ENCODE assay signal across 11 mouse cellular contexts in the genomic region with DNA sequence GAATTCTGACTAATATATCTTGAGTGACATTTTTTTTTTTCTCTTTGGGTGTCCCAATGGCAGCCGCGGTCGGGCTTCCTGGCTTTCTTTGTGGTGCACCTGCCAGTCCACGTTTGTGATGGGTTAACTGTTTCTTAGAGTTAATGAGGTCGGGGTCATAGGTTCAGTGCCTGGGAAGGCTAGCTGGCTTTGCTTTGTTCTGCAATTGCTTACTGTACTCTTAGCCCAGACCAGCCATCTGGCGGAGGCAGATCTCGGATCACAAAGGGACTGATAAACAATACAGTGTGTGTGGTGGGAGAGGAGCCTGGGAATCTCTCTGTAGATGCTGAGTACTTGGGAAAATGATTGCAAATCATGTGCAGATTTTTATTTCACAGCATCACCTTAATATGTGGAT. TPM values are rescaled to one million over a fixed set of nuclear protein-coding genes. Genes with fewer than 3 reads are reported as not detected.
DNase-seq lines count a peak whose midpoint lies in the region; ATAC-seq and TF ChIP-seq lines count a peak whose summit lies in the region.
"Had no signal": no experiment of that assay in that cellular context is flagged by ENCODE, and none has a peak within 500 bp of the region (broad histone marks: within the 10 kb centered on the region; RNA-seq: fewer than 3 reads in every experiment).

No protein-coding gene starts in this region.

- peaks cover 6% of the 10 kb centered on the region; the same call in 1 of the 2 replicates for H3K4me1 ChIP-seq in kidney, embryonic 14.5 days (ENCODE audit: control insufficient read depth, insufficient read depth, low read length)
- peaks cover 32% of the 10 kb centered on the region for H3K4me1 ChIP-seq in embryonic facial prominence, embryonic 10.5 days
- H3K4me1 ChIP-seq in hindbrain, embryonic 15.5 days (replicated peaks), result peaks cover 48% of the 10 kb centered on the region
- H3K4me1 ChIP-seq in midbrain, postnatal 0 days (ENCODE audit: insufficient read depth, low read length), result 0 out of 2 replicates have a peak, but pooled peaks cover 3% of the 10 kb centered on the region

- no peak for DNase-seq in kidney, adult 9 months
- DNase-seq in embryonic facial prominence, embryonic 10.5 days (ENCODE audit: low spot score), result peak; percentile 36
- DNase-seq in midbrain, postnatal 0 days (ENCODE audit: low spot score), result peak; percentile 57
- DNase-seq in ovary, postnatal 10 days (ENCODE audit: low spot score), result no peak
- DNase-seq in ovary, postnatal 36 days (ENCODE audit: low spot score), result no peak
- no peak for DNase-seq in layer of hippocampus, adult 18-20 months (ENCODE audit: low spot score in 2 of 2)
- DNase-seq: cerebellum, adult 11-12 months; heart, postnatal 14 days; liver, postnatal 0 days had no signal

- peak; percentile 78 for ATAC-seq in kidney, embryonic 14.5 days (ENCODE audit: low FRiP score, low TSS enrichment)
- ATAC-seq in hindbrain, embryonic 15.5 days (ENCODE audit: low FRiP score, low read depth), result 0 out of 2 replicates have a peak, but pooled peaks have one; percentile 31
- ATAC-seq in midbrain, postnatal 0 days (ENCODE audit: low FRiP score), result no peak
- ATAC-seq: liver, postnatal 0 days had no signal

- 12% methylated on average over 7 of the region's 7 CpGs for WGBS in kidney, embryonic 14.5 days
- 48% methylated on average over 7 of the region's 7 CpGs for WGBS in embryonic facial prominence, embryonic 10.5 days
- 6% methylated on average over 7 of the region's 7 CpGs for WGBS in hindbrain, embryonic 15.5 days
- WGBS in midbrain, postnatal 0 days, result 8% methylated on average over 7 of the region's 7 CpGs

- no peak overlapping the region for H3K4me3 ChIP-seq in kidney, embryonic 14.5 days (ENCODE audit: low read length)
- no peak overlapping the region for H3K4me3 ChIP-seq in embryonic facial prominence, embryonic 10.5 days
- H3K4me3 ChIP-seq in hindbrain, embryonic 15.5 days, result no peak overlapping the region
- no peak overlapping the region for H3K4me3 ChIP-seq in midbrain, postnatal 0 days (ENCODE audit: low read depth, low read length)

- no peaks in the 10 kb centered on the region for H3K9me3 ChIP-seq in kidney, embryonic 14.5 days (ENCODE audit: control insufficient read depth, low read length)
- H3K9me3 ChIP-seq in embryonic facial prominence, embryonic 10.5 days, result no peaks in the 10 kb centered on the region
- H3K9me3 ChIP-seq in hindbrain, embryonic 15.5 days, result no peaks in the 10 kb centered on the region
- no peaks in the 10 kb centered on the region for H3K9me3 ChIP-seq in midbrain, postnatal 0 days (ENCODE audit: low read length)

- H3K27me3 ChIP-seq in kidney, embryonic 14.5 days (ENCODE audit: control insufficient read depth, insufficient read depth, low read length), result no peaks in the 10 kb centered on the region
- H3K27me3 ChIP-seq in embryonic facial prominence, embryonic 10.5 days (replicated peaks; ENCODE audit: low read depth, poor library complexity, severe bottlenecking), result no peaks in the 10 kb centered on the region
- no peaks in the 10 kb centered on the region for H3K27me3 ChIP-seq in hindbrain, embryonic 15.5 days
- no peaks in the 10 kb centered on the region for H3K27me3 ChIP-seq in midbrain, postnatal 0 days (ENCODE audit: insufficient read depth, low read length)

- no peaks in the 10 kb centered on the region for H3K36me3 ChIP-seq in kidney, embryonic 14.5 days (ENCODE audit: control insufficient read depth, insufficient read depth, low read length)
- H3K36me3 ChIP-seq in embryonic facial prominence, embryonic 10.5 days (replicated peaks), result peaks cover 22% of the 10 kb centered on the region; the same call in 1 of the 2 replicates
- no peaks in the 10 kb centered on the region for H3K36me3 ChIP-seq in hindbrain, embryonic 15.5 days
- H3K36me3 ChIP-seq in midbrain, postnatal 0 days (ENCODE audit: insufficient read depth, low read length), result 0 out of 2 replicates have a peak, but pooled peaks cover 2% of the 10 kb centered on the region

- H3K27ac ChIP-seq in kidney, embryonic 14.5 days (ENCODE audit: low read depth, low read length), result no peak overlapping the region
- peak overlapping the region; percentile 41 for H3K27ac ChIP-seq in embryonic facial prominence, embryonic 10.5 days (replicated peaks)
- peak overlapping the region; percentile 45 for H3K27ac ChIP-seq in hindbrain, embryonic 15.5 days (replicated peaks)
- H3K27ac ChIP-seq in midbrain, postnatal 0 days (ENCODE audit: low read depth, low read length), result no peak overlapping the region

- H3K4me2 ChIP-seq in kidney, embryonic 14.5 days (replicated peaks; ENCODE audit: low read depth, low read length), result no peak overlapping the region
- H3K4me2 ChIP-seq in hindbrain, embryonic 15.5 days, result peak overlapping the region; percentile 29; the same call in 1 of the 2 replicates
- no peak overlapping the region for H3K4me2 ChIP-seq in midbrain, postnatal 0 days (ENCODE audit: low read depth, low read length, poor library complexity, severe bottlenecking)

- no peak for TF ChIP-seq CTCF in midbrain, postnatal 0 days (IDR thresholded peaks at IDR 0.05)

- no peak overlapping the region for H3K9ac ChIP-seq in kidney, embryonic 14.5 days (ENCODE audit: low read depth, low read length)
- no peak overlapping the region for H3K9ac ChIP-seq in hindbrain, embryonic 15.5 days
- no peak overlapping the region for H3K9ac ChIP-seq in midbrain, postnatal 0 days (replicated peaks; ENCODE audit: low read length, poor library complexity, severe bottlenecking)
- H3K9ac ChIP-seq: liver, postnatal 0 days had no signal

RNA-seq across cellular contexts. Expression of a gene that starts 9.1 kb away (rescaled TPM):
- polyA plus RNA-seq in kidney, embryonic 14.5 days (2014; fragmentation: Nextera tagmentation; extraction: Ambion mirVana), result 14.9 and 21.2 TPM in 2 replicates
- 32.7 and 33.4 TPM in 2 replicates for polyA plus RNA-seq in embryonic facial prominence, embryonic 10.5 days (2016; fragmentation: Nextera tagmentation; extraction: Ambion mirVana)
- 68.1 and 76.2 TPM in 2 replicates for polyA plus RNA-seq in hindbrain, embryonic 15.5 days (2015; fragmentation: Nextera tagmentation; extraction: Ambion mirVana)
- total RNA-seq in midbrain, postnatal 0 days (2014; rRNA removed), result 68.7 and 86.2 TPM in 2 replicates
- 39.3 and 59.3 TPM in 2 replicates for polyA plus RNA-seq in midbrain, postnatal 0 days (2015; fragmentation: Nextera tagmentation; extraction: Ambion mirVana)
- 10 to 100 TPM; 83.7 to 89.5 TPM for total RNA-seq in layer of hippocampus, adult 18-20 months (2021)

Comparison
In these comparisons a context has a peak if more than half of its experiments do, and no peak if none do; other contexts are left out.
1. H3K27ac ChIP-seq: peak in embryonic facial prominence, embryonic 10.5 days (single experiment) and hindbrain, embryonic 15.5 days (single experiment); none in kidney, embryonic 14.5 days (single experiment) and midbrain, postnatal 0 days (single experiment).
2. DNase-seq: peak in embryonic facial prominence, embryonic 10.5 days (single experiment) and midbrain, postnatal 0 days (single experiment); none in kidney, adult 9 months (single experiment), ovary, postnatal 10 days (single experiment), ovary, postnatal 36 days (single experiment) and layer of hippocampus, adult 18-20 months (0 of 2).